Mouse (Mus musculus) liver, embryonic 12.5 days (tissue): Measurements from ENCODE around the gene Lin7a. TPM values are rescaled to one million over a fixed set of nuclear protein-coding genes. Genes with fewer than 3 reads are reported as not detected.

Source experiments
- ATAC-seq: fragments of 200-750 bp; cut with Nextera tagmentation; 2 replicates; pipeline ENCODE4 v1.8.0; 2017; ENCODE audit warnings: moderate number of reproducible peaks, mild to moderate bottlenecking, moderate library complexity
- H3K27ac ChIP-seq: fragments of 300-500 bp; sonication (generic); 2 replicates; pipeline ENCODE4 v1.5.1; 2016; ENCODE audit warnings: mild to moderate bottlenecking
- H3K27me3 ChIP-seq: fragments of 300-500 bp; sonication (generic); replicated peaks from 2 replicates; pipeline ENCODE4 v1.6.1; 2016; ENCODE audit warnings: mild to moderate bottlenecking, moderate library complexity
- H3K36me3 ChIP-seq: fragments of 300-500 bp; sonication (generic); 2 replicates; pipeline ENCODE4 v1.6.1; 2016; ENCODE audit warnings: mild to moderate bottlenecking, moderate library complexity
- H3K4me1 ChIP-seq: fragments of 300-500 bp; sonication (generic); 2 replicates; pipeline ENCODE4 v1.6.1; 2016
- H3K4me2 ChIP-seq: fragments of 300-500 bp; sonication (generic); 2 replicates; pipeline ENCODE4 v1.6.1; 2016; ENCODE audit warnings: mild to moderate bottlenecking, moderate library complexity
- H3K4me3 ChIP-seq: fragments of 300-500 bp; sonication (generic); 2 replicates; pipeline ENCODE4 v1.5.1; 2016; ENCODE audit warnings: mild to moderate bottlenecking, moderate library complexity
- H3K9ac ChIP-seq: fragments of 300-500 bp; sonication (generic); 2 replicates; pipeline ENCODE4 v1.6.1; 2016; ENCODE audit warnings: mild to moderate bottlenecking, moderate library complexity
- H3K9me3 ChIP-seq: fragments of 300-500 bp; sonication (generic); replicated peaks from 2 replicates; pipeline ENCODE4 v1.6.1; 2016; ENCODE audit warnings: mild to moderate bottlenecking, moderate library complexity
- WGBS: fragments of 180-500 bp; shearing (Covaris S2); methylation state at CpG from one replicate; pipeline ENCODE4 v1.1.7; 2016; ENCODE audit not compliant: insufficient replicate concordance; 5-methylcytosine and 5-hydroxymethylcytosine counted together
- polyA plus RNA-seq: library from polyadenylated mRNA; unstranded; fragments of >200 nt; fragmentation: Nextera tagmentation; extraction: Ambion mirVana; gene quantifications from 2 replicates; pipeline ENCODE4 v1.2.1, GENCODE M21; 2016

Lin7a gene
- polyA plus RNA-seq, 1 experiment from 2014 or later = 0.72 TPM

- WGBS = 65% methylated on average over 2 of the region's 2 CpGs
- no peak for ATAC-seq
- Histone ChIP-seq H3K27me3 (no peaks in the 10 kb centered on the region), H3K9me3 (no peaks in the 10 kb centered on the region), H3K9ac (no peak overlapping the region), H3K27ac (no peak overlapping the region), H3K4me2 (no peak overlapping the region), H3K4me3 (no peak overlapping the region), H3K36me3 (no peaks in the 10 kb centered on the region), H3K4me1 (no peaks in the 10 kb centered on the region)
These were observed 25.5 kb upstream of the Lin7a start for GRCm38 (mm10) chr10:107245961-107246460.

GRCm38 (mm10) chr10:107247001-107247670 lies 24.4 kb upstream of the Lin7a start:
- no peak for ATAC-seq

GRCm38 (mm10) chr10:107248481-107248880 lies 23.0 kb upstream of the Lin7a start:
- WGBS = 69% methylated on average over 8 of the region's 8 CpGs
- Histone ChIP-seq H3K4me2 (no peak overlapping the region), H3K4me3 (no peak overlapping the region), H3K27ac (no peak overlapping the region), H3K27me3 (no peaks in the 10 kb centered on the region), H3K4me1 (no peaks in the 10 kb centered on the region), H3K36me3 (no peaks in the 10 kb centered on the region), H3K9me3 (no peaks in the 10 kb centered on the region), H3K9ac (no peak overlapping the region)
- no peak for ATAC-seq

More at GRCm38 (mm10) chr10:107247001-107247670, 24.4 kb upstream of the Lin7a start:
- no peak overlapping the region for H3K27ac ChIP-seq
- H3K4me1 ChIP-seq = no peaks in the 10 kb centered on the region
- H3K9me3 ChIP-seq = no peaks in the 10 kb centered on the region
- H3K36me3 ChIP-seq = no peaks in the 10 kb centered on the region
- no peaks in the 10 kb centered on the region for H3K27me3 ChIP-seq
- no peak overlapping the region for H3K4me3 ChIP-seq
- H3K4me2 ChIP-seq = no peak overlapping the region
- 65% methylated on average over 6 of the region's 6 CpGs for WGBS
- no peak overlapping the region for H3K9ac ChIP-seq

GRCm38 (mm10) chr10:107249056-107249455 lies 22.4 kb upstream of the Lin7a start:
- Histone ChIP-seq H3K4me3 (no peak overlapping the region), H3K9me3 (no peaks in the 10 kb centered on the region), H3K4me2 (no peak overlapping the region), H3K4me1 (no peaks in the 10 kb centered on the region), H3K36me3 (no peaks in the 10 kb centered on the region), H3K27me3 (no peaks in the 10 kb centered on the region), H3K27ac (no peak overlapping the region), H3K9ac (no peak overlapping the region)
- no peak for ATAC-seq
- 61% methylated on average over 7 of the region's 7 CpGs for WGBS

GRCm38 (mm10) chr10:107249606-107250186 lies 21.8 kb upstream of the Lin7a start:
- 57% methylated on average over 5 of the region's 5 CpGs for WGBS
- no peaks in the 10 kb centered on the region for H3K27me3 ChIP-seq
- H3K4me1 ChIP-seq = no peaks in the 10 kb centered on the region
- H3K4me2 ChIP-seq = no peak overlapping the region
- H3K27ac ChIP-seq = no peak overlapping the region
- no peak overlapping the region for H3K4me3 ChIP-seq
- no peak for ATAC-seq
- no peaks in the 10 kb centered on the region for H3K9me3 ChIP-seq
- H3K9ac ChIP-seq = no peak overlapping the region
- H3K36me3 ChIP-seq = no peaks in the 10 kb centered on the region

- ATAC-seq = no peak
- H3K27ac ChIP-seq = no peak overlapping the region
- H3K9ac ChIP-seq = no peak overlapping the region
- no peak overlapping the region for H3K4me2 ChIP-seq
- H3K9me3 ChIP-seq = no peaks in the 10 kb centered on the region
- H3K36me3 ChIP-seq = no peaks in the 10 kb centered on the region
- WGBS = 56% methylated on average over 7 of the region's 7 CpGs
- no peak overlapping the region for H3K4me3 ChIP-seq
- no peaks in the 10 kb centered on the region for H3K27me3 ChIP-seq
- no peaks in the 10 kb centered on the region for H3K4me1 ChIP-seq
These were observed 20.9 kb upstream of the Lin7a start for GRCm38 (mm10) chr10:107250346-107251210.

GRCm38 (mm10) chr10:107251271-107251670 lies 20.2 kb upstream of the Lin7a start:
- Histone ChIP-seq H3K4me1 (no peaks in the 10 kb centered on the region), H3K27ac (no peak overlapping the region), H3K4me2 (no peak overlapping the region), H3K9ac (no peak overlapping the region), H3K36me3 (no peaks in the 10 kb centered on the region), H3K4me3 (no peak overlapping the region), H3K27me3 (no peaks in the 10 kb centered on the region), H3K9me3 (no peaks in the 10 kb centered on the region)
- ATAC-seq = no peak
- WGBS = 64% methylated on average over 2 of the region's 2 CpGs

GRCm38 (mm10) chr10:107251801-107252502 lies 19.5 kb upstream of the Lin7a start:
- no peak overlapping the region for H3K9ac ChIP-seq
- H3K9me3 ChIP-seq = no peaks in the 10 kb centered on the region
- no peak overlapping the region for H3K4me2 ChIP-seq
- H3K27me3 ChIP-seq = no peaks in the 10 kb centered on the region
- WGBS = 60% methylated on average over 2 of the region's 2 CpGs
- H3K4me1 ChIP-seq = no peaks in the 10 kb centered on the region
- H3K36me3 ChIP-seq = no peaks in the 10 kb centered on the region
- ATAC-seq = no peak
- H3K27ac ChIP-seq = no peak overlapping the region
- H3K4me3 ChIP-seq = no peak overlapping the region

GRCm38 (mm10) chr10:107252503-107252815 lies 19.0 kb upstream of the Lin7a start:
- ATAC-seq = no peak
- 64% methylated on average over 3 of the region's 3 CpGs for WGBS

GRCm38 (mm10) chr10:107253191-107253965 lies 18.1 kb upstream of the Lin7a start:
- H3K4me3 ChIP-seq = no peak overlapping the region
- no peak overlapping the region for H3K4me2 ChIP-seq
- no peaks in the 10 kb centered on the region for H3K36me3 ChIP-seq
- H3K9ac ChIP-seq = no peak overlapping the region
- no peak overlapping the region for H3K27ac ChIP-seq
- H3K27me3 ChIP-seq = no peaks in the 10 kb centered on the region
- no peaks in the 10 kb centered on the region for H3K9me3 ChIP-seq
- ATAC-seq = no peak
- H3K4me1 ChIP-seq = no peaks in the 10 kb centered on the region
- 76% methylated on average over 4 of the region's 4 CpGs for WGBS

More at GRCm38 (mm10) chr10:107252503-107252815, 19.0 kb upstream of the Lin7a start:
- H3K27ac ChIP-seq = no peak overlapping the region
- no peaks in the 10 kb centered on the region for H3K9me3 ChIP-seq
- no peak overlapping the region for H3K4me2 ChIP-seq
- H3K27me3 ChIP-seq = no peaks in the 10 kb centered on the region
- no peak overlapping the region for H3K4me3 ChIP-seq
- no peaks in the 10 kb centered on the region for H3K4me1 ChIP-seq
- H3K36me3 ChIP-seq = no peaks in the 10 kb centered on the region
- no peak overlapping the region for H3K9ac ChIP-seq

GRCm38 (mm10) chr10:107254656-107255055 lies 16.8 kb upstream of the Lin7a start:
- Histone ChIP-seq H3K4me3 (no peak overlapping the region), H3K4me2 (no peak overlapping the region), H3K4me1 (no peaks in the 10 kb centered on the region), H3K9ac (no peak overlapping the region), H3K27ac (no peak overlapping the region), H3K36me3 (no peaks in the 10 kb centered on the region), H3K27me3 (no peaks in the 10 kb centered on the region), H3K9me3 (no peaks in the 10 kb centered on the region)
- no peak for ATAC-seq
